Mouse (Mus musculus): Measurements from ENCODE around the gene Slc12a1.

Slc12a1 gene

GRCm38 (mm10) chr2:125254630-125255029 is 102.3 kb downstream of the Slc12a1 start:
- no peak for DNase-seq (ENCODE audit: low read depth)

DNA sequence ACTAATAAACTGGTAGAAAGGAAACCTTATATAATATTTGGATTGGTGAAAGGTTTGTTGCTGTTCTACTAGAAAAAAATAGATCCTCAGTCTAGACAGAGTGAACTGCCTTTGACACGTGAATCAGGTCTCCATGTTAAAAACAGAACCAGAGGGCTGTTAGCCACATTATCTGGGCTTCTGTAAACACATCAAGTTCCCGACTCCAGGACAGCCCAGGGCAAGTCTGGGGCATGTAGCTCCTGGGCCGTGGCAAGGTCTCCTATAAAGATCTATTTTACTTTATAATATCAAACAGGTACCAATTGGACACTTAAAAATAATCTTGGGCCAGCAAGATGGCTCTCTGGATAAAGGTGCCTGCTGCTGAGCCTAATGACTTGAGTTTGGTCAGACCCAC is 103.6 kb downstream of the Slc12a1 start:
- no peak for DNase-seq (ENCODE audit: low read depth)

DNA sequence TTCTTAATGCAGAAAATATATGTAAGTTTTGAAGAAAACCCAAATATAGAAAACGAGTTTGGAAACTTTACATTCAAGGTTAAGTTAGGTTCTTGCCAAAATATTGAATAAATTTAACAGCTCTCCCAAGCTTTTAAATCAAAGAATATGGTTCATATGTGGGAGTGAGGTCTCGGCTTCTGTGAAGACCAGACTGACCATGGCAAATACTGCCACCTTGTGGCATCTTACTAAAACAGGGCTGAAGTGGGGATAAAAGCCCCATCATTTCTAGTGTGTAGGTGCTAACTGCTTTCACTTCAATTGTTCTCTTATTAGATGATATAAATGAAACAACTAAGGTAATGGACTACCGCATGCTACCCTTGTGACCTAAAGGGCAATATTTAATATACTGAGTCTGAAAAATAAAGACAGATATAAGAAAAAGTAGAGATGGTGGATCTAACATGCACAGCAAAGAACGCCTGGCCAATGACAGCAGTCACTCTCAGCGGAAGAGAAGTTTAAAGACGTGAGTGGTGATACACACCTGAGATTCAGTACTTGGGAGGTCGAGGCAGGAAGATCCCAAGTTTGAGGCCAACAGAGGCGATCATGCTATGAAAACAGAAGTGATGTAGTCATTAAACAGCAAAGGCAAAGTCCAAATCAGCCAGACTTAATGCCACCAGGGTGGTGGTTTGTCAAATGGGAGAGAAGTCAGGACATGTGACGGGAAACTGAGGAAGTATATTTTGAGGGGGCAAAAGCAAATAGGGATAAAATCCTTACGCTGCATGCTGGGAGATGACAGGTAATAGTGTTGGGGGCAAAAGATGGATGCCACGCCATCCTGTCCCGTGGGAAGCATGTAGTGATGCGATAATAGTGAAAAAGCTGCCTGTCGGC is 107.2 kb downstream of the Slc12a1 start:
- DNase-seq (ENCODE audit: low read depth): no peak

DNA sequence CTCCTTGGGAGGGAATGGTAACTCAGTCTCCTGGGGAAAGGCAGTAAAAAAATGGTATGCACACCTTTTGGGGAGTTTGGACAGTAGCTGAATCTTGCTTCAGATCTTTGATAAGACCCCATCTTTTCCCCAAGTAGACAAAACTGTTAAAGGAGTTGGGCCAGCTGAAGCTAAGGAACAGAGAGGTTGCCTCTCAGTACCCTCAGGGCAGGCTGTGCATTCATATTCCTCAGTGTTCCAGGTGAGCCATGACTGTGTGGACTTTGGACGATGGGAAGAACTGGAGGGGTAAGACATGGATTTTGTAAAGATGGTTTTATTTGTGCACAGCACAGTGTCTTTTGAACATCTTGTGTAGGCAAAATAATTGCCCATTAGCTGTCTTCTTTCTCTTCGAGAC is 108.0 kb downstream of the Slc12a1 start:
- DNase-seq (ENCODE audit: low read depth): no peak

- DNase-seq (ENCODE audit: low read depth): no peak
These were observed 110.8 kb downstream of the Slc12a1 start for GRCm38 (mm10) chr2:125263056-125263455.

DNA sequence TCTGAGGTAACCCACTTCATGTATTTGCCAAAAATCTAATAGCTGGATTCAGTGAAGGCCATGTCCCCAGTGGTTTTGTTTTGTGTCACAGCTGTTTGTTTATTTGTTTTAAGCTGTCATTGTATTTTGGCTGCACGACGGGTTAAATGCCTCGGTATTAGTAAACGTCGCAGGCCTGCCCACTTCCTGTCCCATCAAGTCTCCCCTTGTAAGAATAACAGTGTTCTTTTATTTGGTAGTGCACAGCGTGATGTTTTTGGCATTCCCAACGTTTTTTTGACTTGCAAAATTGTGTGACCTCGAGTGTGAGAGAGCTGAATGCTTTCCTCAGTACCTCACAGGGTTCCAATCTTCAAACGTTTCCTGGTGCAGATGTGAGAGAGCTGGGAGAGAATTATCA is 111.4 kb downstream of the Slc12a1 start:
- no peak for DNase-seq (ENCODE audit: low read depth)

DNA sequence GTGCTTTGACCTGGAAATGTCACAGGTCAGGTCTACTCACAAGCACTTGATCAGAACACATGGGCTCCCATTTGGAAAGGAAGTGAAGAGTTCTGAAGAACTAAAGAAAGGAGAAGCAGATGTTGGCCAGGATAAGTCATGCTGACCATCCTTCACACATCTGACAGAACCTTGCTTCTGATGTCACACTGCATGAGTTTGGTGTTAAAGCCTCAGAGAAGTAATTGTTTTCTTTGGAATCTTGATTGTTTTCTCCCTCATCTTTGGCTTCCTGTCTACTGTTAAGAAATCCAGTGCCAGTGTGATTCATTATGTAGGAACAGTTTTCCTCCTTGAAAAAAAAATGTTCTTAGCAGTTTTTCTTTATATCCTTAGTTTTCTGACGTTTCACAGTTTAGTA is 116.6 kb downstream of the Slc12a1 start:
- no peak for DNase-seq (ENCODE audit: low read depth)

DNA sequence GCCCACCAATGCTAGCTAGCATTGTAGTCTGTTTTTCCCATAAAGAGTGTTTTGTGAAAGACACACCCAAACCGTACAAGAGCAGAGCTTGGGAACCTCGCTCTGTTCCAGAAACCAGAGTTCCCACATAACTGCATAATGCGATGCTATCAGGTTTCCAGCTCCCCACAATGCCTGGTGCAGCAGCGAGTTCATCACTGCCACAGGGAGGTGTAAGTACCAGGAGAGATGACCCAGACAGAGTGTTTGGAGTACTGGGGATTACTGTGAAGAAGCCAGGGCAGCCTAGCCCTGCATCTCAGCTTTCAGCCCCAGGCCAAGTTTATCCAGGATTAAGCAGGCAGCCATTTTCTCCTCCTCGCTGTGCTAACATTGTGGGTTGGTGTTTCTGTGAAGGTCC is 123.3 kb downstream of the Slc12a1 start:
- no peak for DNase-seq (ENCODE audit: low read depth)

DNA sequence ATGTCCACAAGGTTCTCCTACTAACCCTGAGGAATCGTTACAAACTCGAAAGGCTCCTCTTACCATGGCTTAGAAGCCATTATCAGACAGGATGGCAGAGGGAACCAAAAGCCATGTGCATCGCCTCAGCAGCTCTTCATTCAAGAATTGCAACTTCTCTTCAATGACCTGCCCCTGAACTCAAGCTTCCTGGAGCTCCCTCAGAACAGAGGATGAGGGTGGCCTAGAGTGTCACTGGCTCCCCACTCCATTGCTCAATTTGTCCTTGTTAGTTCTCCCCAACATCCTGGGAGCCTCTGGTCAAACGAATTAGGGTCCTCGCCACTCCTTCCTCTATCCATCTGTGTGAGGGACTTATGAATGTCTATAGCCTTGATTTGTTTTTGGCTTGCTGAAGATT is 124.4 kb downstream of the Slc12a1 start:
- no peak for DNase-seq (ENCODE audit: low read depth)

DNA sequence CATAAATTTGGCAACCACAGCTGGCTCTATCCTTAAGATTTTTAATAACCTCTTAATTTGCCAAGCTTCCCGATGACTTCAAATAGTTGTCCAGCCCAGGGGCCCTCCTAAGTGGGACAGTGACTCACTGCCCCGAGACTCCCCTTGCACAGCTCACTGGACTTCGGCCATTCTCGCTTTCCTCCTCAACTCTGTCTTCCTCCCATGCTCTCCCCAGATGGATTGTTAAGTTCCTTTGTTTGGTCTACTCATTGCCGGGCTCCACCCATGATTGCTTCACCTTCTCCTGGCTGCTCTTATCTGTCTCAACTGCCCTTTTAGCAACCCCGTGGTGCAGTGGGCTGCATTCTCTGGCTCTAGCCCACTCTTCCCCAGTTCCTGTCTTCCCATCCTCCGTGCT is 126.2 kb downstream of the Slc12a1 start:
- no peak for DNase-seq (ENCODE audit: low read depth)
